Mouse (Mus musculus) heart, adult 18-20 months (tissue): ENCODE results near the gene Rgs11. TPM values are rescaled to one million over a fixed set of nuclear protein-coding genes. Genes with fewer than 3 reads are reported as not detected.
"Not testable (repeated sequence)": the region's sequence is repeated elsewhere in the genome, so short reads cannot be mapped to it uniquely, and the experiment has no call there.

Experiments
- DNase-seq, 2 experiments: peaks; one replicate each; pipeline ENCODE4 v3.0.0; 2021 to 2022; ENCODE audit warnings: mixed read lengths in 1 of 2
- long read RNA-seq, 2 experiments: library from polyadenylated mRNA; stranded (forward); transcript quantifications; one replicate each; pipeline ENCODE4 v2.0.0; 2021
- total RNA-seq, 2 experiments: library from RNA; stranded (reverse); gene quantifications; 2 replicates each; pipeline ENCODE4 v1.2.3; 2021

Gene Rgs11
- total RNA-seq = under 1 TPM; 0.15 to 0.77 TPM
- long read RNA-seq, experiment 1 = 0 reads
- long read RNA-seq, experiment 2 = 0 reads

DNA sequence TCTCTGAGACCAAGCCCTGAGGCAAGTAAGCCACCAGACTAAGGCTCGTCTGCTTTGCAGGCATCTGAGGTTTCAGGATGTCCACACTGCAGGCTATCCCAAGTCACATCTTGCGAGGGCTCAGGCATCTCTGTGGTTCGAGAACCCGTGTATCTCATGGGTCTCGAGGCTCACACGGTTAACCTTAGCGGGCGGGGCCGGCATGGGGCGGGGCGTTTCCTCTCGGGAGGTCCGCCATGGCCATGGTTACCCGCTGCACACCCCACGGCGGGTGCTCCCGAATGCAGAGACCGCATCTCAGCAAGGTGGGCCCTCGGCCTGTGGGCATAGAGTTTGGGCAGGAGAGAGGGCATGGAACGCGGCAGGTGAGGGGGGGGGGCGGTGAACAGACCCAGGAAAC lies at the start of gene Rgs11:
TSS of gene Rgs11 (plus strand) at position 215 of the 400 bp plus-strand sequence.
- peak in 1 of 2 experiments; percentile 47 for DNase-seq

DNA sequence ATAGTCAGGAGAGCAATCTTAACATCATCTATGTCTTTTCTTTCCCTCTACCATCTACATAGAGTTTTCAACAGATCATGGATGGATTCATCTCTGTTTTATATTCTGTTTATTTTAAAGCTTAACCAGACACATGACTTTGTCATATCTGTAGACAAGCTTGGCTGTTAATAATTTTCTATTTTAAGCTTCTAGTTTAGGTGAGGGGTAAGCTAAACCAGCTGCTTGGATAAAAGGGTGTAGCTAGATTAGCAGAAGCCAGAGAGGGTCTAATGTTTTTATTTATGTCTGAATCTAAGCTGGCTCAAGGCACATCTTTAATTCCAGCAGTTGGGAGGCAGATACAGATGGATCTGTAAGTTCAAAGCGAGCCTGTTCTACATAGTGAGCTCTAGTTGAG lies 40.0 kb upstream of the Rgs11 start:
- DNase-seq = no peak

- DNase-seq = peak; percentile 18 to 49
These were observed 34.7 kb upstream of the Rgs11 start for GRCm38 (mm10) chr17:26168039-26168438.

- not testable (repeated sequence) for DNase-seq
These were observed 27.5 kb upstream of the Rgs11 start for GRCm38 (mm10) chr17:26175248-26175647.

DNA sequence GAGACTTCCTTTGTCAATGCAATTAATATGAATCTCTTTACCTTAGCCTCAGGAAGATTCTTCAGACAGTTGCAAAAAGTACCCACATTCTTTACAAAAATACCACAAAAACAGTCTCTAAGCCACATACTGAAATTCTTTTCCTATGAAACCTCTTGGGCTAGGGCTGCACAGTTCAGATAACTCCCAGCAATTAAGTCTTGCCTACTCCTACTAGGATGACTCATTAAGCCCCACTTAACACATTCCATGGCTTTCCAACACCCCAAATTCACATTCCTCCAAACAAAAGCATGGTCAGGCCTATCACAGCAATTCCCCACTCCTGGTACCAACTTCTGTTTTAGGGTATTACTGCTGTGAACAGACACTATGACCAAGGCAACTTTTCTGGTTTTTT lies 24.1 kb upstream of the Rgs11 start:
- no peak for DNase-seq

GRCm38 (mm10) chr17:26181179-26181578 lies 21.6 kb upstream of the Rgs11 start:
- no peak for DNase-seq

- DNase-seq = no peak
These were observed 15.2 kb upstream of the Rgs11 start for GRCm38 (mm10) chr17:26187592-26187991.

DNA sequence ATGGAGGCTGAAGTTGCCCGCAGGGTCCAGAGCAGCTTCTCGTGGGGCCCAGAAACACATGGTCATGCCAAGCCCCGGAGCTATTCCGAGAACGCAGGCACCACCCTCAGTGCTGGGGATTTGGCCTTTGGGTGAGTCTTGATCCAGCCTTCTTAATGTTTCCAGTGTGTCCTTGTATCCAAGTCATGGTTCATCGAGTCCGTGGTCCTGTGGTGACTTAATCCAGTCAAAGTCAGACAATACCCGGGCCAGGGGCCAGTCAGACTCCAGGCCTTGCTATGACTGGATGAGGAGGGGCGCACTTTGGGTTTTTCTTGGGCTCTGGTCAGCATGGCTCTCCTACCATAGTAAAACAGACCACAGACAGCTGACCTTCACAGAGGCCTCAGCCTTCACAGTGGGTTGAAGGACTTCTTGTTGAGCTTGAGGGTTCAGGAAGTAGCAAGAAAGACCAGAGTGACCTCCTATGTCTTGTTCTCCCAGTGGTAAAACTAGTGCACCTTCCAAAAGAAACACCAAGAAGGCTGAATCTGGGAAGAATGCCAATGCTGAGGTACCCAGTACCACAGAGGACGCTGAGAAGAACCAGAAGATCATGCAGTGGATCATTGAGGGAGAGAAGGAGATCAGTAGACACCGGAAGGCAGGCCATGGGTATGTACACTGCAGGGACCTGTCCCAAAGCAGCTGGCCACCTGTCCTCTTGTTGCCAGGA lies 14.5 kb upstream of the Rgs11 start:
- no peak for DNase-seq

- DNase-seq = not testable (repeated sequence)
These were observed 11.3 kb upstream of the Rgs11 start for GRCm38 (mm10) chr17:26191486-26191885.

- DNase-seq = peak in 1 of 2 experiments; percentile 27
These were observed 10.1 kb upstream of the Rgs11 start for GRCm38 (mm10) chr17:26192481-26193190.

- DNase-seq = no peak
These were observed 3.9 kb upstream of the Rgs11 start, which contains the start of gene Pdia2 for GRCm38 (mm10) chr17:26198892-26199291. Gene Pdia2 (minus strand): TSS chr17:26199087.

- no peak for DNase-seq
These were observed 1.7 kb upstream of the Rgs11 start for GRCm38 (mm10) chr17:26200831-26201705.

DNA sequence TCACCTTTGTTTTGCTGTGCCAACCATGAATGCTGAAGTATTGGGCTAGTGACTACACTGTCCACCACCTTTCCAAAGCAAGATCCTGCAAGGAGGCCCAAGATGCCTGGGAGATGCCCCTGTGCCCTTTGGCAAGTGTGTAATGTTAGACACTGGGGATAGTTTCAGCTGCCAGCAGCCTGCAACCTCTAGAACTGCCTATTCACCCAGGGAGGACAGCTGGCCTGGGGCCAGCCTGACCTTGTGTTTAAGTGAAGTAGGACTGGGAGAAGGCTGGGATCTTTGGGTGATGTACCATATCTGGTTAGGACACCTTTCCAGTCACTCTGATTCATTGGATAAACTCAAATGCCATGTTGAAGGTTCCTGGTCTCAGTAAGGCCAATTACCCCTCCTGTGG lies 753 bp upstream of the Rgs11 start:
- no peak for DNase-seq

DNA sequence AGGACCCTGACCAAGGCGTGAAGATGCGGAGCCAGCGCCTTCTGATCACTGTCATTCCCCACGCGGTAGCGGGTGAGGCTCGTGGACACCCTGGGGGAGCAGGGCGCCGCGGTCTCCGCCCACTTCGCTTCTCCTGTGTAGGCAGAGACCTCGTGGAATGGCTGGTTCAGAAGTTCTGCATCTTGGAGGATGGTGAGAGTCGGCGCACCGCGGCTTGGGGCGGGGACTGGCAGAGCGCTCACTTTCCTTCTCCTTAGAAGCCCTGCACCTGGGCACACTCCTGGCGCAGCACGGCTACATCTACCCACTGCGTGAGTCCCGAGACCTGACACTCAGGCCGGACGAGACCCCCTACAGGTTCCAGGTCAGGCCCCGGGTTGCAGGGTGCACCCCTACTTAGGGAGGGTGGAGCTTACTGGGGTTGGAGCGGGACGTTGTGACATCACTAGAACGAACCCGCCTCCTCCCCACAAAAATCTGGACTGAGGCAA lies 615 bp downstream of the Rgs11 start:
- peak; percentile 16 to 38 for DNase-seq

DNA sequence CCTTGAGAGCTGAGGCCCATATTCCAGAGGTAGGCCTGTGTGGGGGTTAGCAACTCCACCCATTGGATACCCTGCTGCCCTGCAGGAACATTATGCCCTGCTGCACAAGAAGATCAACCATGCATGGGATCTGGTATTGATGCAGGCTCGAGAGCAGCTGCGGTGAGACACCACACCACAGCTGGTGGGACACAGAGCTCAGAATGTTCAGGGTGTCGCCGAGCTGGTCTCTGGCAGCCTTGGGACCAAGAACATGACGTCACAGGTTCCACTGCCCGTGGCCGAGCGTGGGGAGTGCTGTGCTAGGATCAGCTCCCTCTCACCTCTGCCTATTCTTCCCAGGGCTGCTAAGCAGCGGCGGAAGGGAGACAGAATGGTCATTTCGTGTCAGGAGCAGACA lies 2.0 kb downstream of the Rgs11 start:
- no peak for DNase-seq

DNA sequence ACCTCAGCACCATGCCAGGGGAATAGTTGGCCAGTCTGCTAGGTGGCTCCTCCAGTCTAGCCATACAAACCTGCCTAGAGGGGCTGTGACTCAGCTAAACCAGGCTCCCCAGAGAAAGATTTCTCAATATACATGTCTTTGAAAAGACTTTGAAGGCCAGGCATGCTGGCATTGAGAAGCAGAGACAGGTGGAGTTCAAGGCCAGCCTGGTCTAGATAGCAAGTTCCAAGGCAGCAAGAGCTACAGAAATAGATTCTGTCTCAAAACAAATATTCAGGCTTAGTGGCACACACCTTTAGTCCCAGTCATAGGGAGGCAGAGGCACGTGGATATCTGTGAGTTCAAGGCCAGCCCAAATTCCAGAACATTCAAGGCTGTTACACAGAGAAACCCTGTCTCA lies 3.6 kb downstream of the Rgs11 start:
- DNase-seq = no peak

DNA sequence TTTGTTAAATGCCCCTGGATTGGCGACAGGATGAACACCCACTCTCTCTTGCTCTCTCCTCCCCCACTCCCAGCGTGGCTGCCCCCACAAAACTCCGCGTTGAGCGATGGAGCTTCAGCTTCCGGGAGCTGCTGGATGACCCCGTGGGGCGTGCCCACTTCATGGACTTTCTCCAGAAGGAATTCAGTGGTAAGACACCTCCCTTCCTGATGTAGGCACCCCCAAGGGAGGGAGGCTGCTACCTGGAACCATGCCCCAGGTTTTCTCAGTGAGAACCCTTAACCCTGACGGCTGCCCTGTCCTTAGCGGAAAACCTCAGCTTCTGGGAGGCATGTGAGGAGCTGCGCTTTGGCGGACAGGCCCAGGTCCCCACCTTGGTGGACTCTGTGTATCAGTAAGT lies 4.9 kb downstream of the Rgs11 start, which contains the start of gene Arhgdig:
TSS of gene Arhgdig (minus strand) at position 101 of the 400 bp plus-strand sequence.
- DNase-seq = no peak

- no peak for DNase-seq
These were observed 9.5 kb downstream of the Rgs11 start for GRCm38 (mm10) chr17:26212241-26212640.

GRCm38 (mm10) chr17:26212681-26213080 lies 9.9 kb downstream of the Rgs11 start:
- no peak for DNase-seq

- no peak for DNase-seq
These were observed 18.8 kb downstream of the Rgs11 start for GRCm38 (mm10) chr17:26221508-26221907.

DNA sequence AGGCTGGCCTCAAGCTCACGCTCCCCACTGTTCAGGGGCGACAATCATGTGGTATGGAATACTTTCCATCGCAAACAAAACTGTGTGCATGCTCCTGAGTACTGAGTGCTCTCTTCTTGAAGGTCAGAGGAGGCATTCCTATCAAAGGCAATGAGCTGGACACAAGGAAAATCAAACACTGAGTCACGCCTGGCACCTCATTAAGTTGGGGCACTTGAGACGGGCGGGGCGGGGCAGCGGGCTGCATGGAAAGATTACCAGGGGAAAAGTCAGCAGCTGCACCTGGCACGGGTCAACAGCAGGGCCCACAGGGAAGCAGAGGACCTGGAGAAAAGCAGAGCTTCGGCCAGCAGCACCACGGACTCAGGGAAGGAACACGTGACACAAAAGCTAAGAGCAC lies 22.4 kb downstream of the Rgs11 start:
- DNase-seq = no peak

DNA sequence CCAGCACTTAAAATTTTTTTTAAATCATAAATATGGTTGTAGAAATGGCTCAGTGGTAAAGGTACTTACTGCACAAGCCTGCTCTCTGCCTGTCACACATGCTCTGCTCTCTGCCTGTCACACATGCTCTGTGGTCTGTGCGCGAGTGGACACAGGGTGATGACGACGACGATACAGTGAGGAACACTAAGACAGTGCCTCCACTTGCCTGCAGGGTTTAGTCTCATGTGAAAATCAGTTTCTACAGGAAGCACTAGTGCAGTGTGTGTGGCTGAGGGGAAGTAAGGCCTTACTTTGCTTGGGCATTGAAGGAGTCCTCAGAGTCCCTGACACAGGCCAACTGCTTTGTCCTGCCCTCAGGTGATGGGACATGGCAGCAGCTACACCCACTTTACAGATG lies 27.0 kb downstream of the Rgs11 start:
- DNase-seq = no peak
